Mouse (Mus musculus): ENCODE data around the gene Pacs1.
"Not testable (repeated sequence)": the region's sequence is repeated elsewhere in the genome, so short reads cannot be mapped to it uniquely, and the experiment has no call there.

The Pacs1 gene

GRCm38 (mm10) chr19:5267015-5267414 lies 5.9 kb downstream of the Pacs1 start:
- no peak for DNase-seq

- DNase-seq = peak; percentile 62 to 78
These were observed 15.8 kb downstream of the Pacs1 start for GRCm38 (mm10) chr19:5257140-5257539.

DNA sequence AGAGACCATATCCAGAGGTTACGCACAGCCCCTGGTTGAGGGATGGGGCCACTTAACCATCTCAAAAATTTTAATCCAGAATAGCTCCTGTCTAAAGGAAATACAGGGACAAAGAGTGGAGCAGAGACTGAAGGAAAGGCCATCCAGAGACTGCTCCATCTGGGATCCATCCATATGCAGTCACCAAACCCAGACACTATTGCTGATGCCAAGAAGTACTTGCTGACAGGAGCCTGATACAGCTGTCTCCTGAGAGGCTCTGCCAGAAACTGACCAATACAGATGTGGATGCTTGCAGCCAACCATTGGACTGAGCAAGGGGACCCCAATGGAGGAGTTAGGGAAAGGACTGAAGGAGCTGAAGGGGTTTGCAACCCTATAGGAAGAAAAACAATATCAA lies 35.9 kb downstream of the Pacs1 start:
- DNase-seq = not testable (repeated sequence)

DNA sequence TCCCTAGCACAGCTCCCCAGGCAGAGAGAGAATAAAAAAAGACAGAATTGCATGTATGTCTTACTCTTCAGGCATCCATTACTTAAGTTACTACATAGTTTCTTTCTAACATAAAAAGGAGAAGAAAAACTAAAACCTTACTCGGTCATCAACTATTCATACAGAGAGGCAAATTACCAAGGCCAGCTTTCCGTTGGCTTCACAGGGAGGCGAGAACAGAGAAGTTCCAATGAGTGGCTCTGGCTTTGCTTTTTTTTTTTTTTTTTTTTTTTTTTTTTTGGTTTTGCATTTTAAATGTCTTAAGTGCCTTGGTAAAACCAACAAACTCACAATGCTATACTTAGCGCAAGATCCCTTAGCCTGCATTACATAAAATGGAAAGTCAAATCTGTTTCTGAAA lies 40.2 kb downstream of the Pacs1 start:
- DNase-seq = no peak

DNA sequence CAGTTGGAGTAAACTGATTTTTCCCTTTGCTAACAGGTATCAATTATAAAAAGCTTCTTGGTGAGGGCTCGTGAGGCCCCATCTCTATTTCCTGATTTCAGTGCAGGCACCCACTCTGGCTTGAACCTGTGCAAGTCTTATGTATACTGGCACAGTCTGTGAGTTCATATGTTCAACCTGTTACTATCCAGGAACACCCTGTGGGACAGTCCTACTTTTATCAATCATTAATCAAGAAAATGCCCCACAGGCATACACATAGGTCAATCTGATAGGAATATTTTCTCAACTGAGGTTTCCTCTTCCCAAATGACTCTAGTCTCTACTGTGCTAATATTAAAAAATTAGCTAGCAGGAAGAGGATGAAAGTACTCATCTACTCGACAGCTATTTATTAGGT lies 42.8 kb downstream of the Pacs1 start:
- no peak for DNase-seq

DNA sequence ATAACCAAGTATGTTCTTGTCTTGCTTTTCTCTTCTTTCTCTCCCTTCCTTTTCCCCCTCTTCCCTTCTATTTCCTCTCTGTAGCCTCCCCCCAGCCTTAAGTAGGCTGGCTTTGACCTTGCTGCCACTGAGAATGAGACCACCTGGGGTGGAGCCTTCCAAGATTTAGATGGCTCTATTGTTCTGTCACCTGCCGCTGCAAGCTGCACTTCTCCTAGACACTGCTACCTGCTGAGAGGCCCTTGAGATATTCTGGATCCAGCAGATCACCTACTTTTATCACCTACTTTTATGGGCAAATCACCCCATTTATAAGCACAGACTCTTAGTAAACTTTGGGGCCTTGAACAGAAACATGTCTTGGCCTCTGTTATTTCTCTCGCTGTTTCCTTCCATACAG lies 48.3 kb downstream of the Pacs1 start:
- no peak for DNase-seq

DNA sequence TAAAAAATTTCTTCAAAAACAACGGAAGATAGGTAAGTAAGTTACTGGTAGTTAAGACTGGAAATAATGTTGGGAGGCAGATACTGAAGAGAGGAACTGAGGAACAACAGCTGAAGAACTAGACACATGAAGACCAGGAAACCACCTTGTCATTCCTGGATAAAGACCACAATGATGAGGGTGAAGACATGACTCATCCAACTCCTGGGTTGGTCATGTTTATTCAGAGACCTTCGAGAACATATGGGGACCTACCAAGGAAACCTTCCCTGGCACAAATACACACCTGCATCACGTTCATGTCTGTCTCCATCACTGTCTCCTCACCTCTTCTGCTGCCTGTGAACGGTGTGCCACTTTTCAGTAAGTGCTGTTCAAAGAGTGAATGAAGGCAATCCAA lies 48.8 kb downstream of the Pacs1 start:
- no peak for DNase-seq

DNA sequence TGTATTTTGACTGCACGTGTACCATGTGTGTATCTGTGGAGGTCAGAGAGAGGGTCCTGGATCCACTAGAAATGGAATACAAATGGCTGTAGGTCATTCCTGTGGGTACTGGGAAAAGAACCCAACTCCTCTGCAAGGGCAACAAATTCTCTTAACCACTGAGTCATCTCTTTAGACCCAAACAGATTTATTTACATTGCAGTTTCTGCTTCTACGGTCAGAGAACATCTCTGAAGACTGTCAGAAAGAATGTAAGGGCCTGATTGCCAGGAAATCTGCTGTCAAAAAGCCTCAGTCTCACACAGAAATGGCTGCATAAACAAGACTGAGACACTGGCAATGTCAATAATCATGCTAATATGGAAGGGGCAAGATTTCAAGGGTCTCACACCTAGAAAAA lies 51.0 kb downstream of the Pacs1 start:
- DNase-seq = no peak

- not testable (repeated sequence) for DNase-seq
These were observed 51.6 kb downstream of the Pacs1 start for GRCm38 (mm10) chr19:5221219-5221723.

DNA sequence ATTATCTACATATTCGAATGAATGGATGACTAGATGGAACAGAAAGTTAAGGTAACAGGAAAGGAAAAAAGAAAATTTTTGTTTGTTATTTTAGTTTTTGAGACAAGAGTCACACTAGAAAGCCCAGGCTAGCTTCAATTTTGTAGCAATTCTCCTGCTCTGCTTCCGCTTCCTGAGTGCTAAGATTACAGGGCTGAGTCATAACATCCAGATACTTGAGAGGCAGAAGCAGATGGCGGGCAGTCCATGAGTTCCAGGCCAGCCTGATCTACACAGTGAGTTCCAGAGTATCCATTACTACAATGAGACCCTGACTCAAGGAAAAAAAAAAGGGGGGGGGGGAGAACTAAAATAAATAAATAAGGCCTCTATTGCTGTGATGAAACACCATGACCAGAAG lies 52.5 kb downstream of the Pacs1 start:
- no peak for DNase-seq

- no peak for DNase-seq
These were observed 71.2 kb downstream of the Pacs1 start for GRCm38 (mm10) chr19:5201691-5202090.

DNA sequence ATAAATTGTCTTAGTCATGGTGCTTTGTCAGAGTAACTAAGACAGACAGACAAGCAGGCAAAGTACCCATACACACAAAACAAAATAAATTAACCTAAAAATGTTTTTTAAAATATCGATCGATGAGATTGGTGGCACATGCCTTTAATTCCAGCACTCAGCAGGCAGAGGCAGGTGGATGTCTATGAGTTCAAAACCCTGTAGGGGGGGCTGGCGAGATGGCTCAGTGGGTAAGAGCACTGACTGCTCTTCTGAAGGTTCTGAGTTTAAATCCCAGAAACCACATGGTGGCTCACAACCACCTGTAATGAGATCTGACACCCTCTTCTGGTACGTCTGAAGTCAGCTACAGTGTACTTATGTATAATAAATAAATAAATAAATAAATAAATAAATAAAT lies 72.3 kb downstream of the Pacs1 start:
- DNase-seq = peak in 1 of 2 experiments; percentile 6

- DNase-seq = no peak
These were observed 74.4 kb downstream of the Pacs1 start for GRCm38 (mm10) chr19:5198553-5198952.

DNA sequence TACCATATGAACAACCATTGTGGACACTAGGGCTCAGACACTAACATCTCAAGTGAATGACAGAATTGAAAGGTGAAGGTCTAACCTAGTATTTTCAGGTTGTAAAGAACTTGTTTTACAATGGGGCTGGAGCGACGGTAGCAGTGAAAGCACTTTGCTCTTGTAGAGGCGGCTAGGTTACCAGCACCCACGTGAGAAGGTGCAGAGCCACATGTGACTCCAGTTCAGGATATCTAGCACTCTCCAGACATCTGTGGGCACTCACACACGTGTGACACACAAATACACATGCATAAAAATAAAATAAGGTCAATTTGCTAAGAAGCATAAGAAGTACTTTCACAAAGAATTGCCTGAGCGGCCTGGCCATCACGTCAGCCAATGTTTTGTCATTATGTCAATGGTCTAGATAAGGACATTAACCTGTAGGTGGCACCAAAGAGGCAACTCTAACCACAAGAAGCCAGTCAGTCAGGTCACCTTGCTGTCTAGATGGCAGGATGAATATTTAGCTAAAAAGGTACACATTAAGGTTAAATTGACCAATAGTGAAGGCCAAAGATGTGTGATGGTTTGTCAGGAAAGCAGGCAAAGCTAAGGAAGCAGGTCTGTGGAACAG lies 77.4 kb downstream of the Pacs1 start:
- peak in 1 of 2 experiments; percentile 6 for DNase-seq

DNA sequence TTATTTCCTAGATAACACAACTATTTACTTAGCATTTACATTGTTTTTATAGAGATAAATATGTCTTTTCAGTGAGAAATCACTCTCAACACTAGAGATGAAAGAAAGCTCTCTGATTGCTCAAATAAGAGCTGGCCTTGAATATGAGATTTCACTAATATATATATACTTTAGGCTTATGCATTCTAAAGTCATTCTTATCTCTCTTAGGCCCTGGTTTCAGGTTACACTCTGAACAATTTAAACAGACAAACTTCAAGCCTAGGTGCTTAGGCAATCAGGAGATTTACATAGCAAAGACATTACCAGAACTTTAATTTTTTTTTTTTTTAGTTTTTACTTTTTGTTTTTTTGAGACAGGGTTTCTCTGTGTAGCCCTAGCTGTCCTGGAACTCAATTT lies 80.5 kb downstream of the Pacs1 start:
- no peak for DNase-seq

- no peak for DNase-seq
These were observed 85.5 kb downstream of the Pacs1 start for GRCm38 (mm10) chr19:5187439-5187838.

- no peak for DNase-seq
These were observed 91.0 kb downstream of the Pacs1 start for GRCm38 (mm10) chr19:5181926-5182325.

DNA sequence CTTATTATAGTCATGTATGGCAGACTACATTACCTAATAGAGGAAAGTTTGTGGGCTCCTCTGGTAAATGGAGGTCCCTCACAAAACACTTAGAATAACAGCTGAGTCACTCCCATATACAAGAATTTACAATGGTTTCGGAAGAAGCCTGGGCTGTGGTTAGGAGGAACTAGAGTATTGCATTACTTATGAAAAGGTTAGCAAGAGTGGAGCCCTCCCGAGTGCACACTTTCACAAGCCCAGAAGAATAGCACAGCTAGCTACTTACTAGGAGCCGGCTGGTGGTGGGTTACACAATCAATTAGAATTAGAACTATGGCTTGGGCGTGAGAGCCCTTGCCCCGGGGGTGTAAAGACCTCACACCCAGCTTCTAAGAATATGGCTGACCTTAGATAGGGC lies 94.3 kb downstream of the Pacs1 start:
- no peak for DNase-seq

DNA sequence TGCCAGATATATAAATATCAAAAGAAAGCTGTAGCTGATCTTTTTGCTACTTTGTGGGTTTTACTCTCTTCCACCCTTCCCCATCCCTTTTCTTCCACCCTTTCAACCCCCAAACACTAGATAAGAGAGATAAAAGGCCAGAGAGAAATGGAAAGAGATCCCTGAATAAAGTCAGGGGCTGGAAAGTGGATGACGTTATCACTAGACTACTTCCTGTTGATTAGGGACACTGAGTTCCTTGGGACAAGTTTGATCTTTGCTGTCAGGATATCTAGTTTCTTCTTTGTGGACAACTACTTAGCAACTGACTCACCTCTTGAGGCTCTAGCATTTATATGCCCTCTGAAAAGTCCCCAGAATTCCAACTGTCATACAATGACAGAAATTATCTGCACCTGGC lies 102.5 kb downstream of the Pacs1 start:
- DNase-seq = no peak

DNA sequence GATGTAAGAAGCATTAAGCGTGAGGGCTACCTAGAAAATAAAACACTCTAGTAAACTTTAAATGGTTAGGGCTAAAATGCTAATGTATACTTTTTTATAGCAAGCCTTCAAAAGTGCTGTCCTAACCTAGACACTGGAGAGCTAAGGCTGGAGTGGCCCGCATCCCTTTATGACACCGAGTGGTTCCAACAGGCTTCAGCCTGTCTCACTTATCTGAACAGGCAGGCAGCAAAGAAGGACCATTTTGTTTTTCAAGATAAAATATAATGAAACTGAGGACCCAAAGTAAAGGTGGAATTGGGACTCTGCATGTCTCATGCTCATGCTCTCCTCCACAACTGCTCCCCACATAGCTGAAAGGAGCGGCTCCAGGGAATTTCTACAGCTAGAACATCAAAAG lies 105.4 kb downstream of the Pacs1 start:
- DNase-seq = no peak

- no peak for DNase-seq
These were observed 108.5 kb downstream of the Pacs1 start for GRCm38 (mm10) chr19:5164380-5164779.

DNA sequence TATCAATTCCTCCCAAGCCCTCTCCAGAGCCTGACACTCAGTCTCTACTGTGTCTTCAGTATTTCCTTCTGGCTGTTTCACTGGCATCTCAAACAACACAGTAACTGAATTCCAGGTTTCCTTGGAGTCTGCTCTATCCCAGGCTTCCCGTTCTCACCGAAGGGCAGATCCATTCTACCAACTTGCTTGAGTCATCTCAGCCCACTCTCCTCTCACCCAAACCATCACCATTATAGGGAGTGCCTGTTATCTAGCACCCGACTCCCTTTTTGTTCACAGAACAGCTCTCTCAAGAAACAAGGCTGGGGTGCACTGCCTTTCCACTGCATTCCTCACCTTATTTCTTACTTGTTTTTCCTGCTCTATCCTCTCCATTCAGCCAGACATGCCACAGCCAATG lies 111.0 kb downstream of the Pacs1 start:
- DNase-seq = no peak

GRCm38 (mm10) chr19:5152261-5152660 lies 120.7 kb downstream of the Pacs1 start:
- DNase-seq = no peak

- DNase-seq = no peak
These were observed 121.2 kb downstream of the Pacs1 start for GRCm38 (mm10) chr19:5151741-5152140.

GRCm38 (mm10) chr19:5151331-5151730 lies 121.6 kb downstream of the Pacs1 start:
- DNase-seq = peak; percentile 16 to 18

All from thymus, adult 18-20 months (tissue).